Mouse (Mus musculus): ENCODE measurements around the gene Cdr2l. TPM values are rescaled to one million over a fixed set of nuclear protein-coding genes. Genes with fewer than 3 reads are reported as not detected.

Gene Cdr2l
- polyA plus RNA-seq, 1 experiment from 2014 or later, result 16.4 TPM

GRCm38 (mm10) chr11:115353375-115353774 lies 28.3 kb upstream of the Cdr2l start:
- Histone ChIP-seq H3K9me3 (no peaks in the 10 kb centered on the region), H3K4me3 (no peak overlapping the region), H3K27me3 (replicated peaks; ENCODE audit: low read depth, poor library complexity, severe bottlenecking) (peaks cover 84% of the 10 kb centered on the region), H3K4me1 (peaks cover 7% of the 10 kb centered on the region), H3K27ac (replicated peaks) (no peak overlapping the region), H3K36me3 (replicated peaks) (0 out of 2 replicates have a peak, but pooled peaks cover 7% of the 10 kb centered on the region)
- no peak for DNase-seq (ENCODE audit: low spot score)
- 91% methylated on average over 5 of the region's 5 CpGs for WGBS

DNA sequence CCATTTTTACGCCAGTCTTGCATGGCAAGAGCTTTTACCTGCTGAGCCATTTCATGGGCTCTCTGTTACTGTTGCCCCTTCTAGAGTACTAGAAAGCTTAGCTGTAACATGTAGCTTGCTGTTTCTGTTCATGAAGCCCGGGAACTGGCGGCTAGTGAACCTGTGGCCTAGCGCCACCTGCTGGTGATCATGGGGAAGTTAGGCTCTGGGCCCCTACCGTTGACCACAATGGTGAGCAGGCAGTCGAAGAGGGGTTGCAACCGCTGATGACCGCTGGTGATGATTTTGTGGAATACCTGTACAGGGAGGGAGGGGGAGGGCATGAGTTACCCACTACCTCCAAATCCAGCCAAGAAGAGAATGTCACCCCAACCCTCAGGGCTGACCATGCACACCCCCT lies 27.5 kb upstream of the Cdr2l start:
- no peaks in the 10 kb centered on the region for H3K9me3 ChIP-seq
- WGBS, result 8% methylated on average over 8 of the region's 8 CpGs
- H3K27me3 ChIP-seq (replicated peaks; ENCODE audit: low read depth, poor library complexity, severe bottlenecking), result peaks cover 76% of the 10 kb centered on the region
- H3K36me3 ChIP-seq (replicated peaks), result 0 out of 2 replicates have a peak, but pooled peaks cover 7% of the 10 kb centered on the region
- H3K4me1 ChIP-seq, result peaks cover 9% of the 10 kb centered on the region
- DNase-seq (ENCODE audit: low spot score), result peak; percentile 87
- no peak overlapping the region for H3K27ac ChIP-seq (replicated peaks)
- 0 out of 2 replicates have a peak overlapping the region, but pooled peaks have one; percentile 13 for H3K4me3 ChIP-seq

GRCm38 (mm10) chr11:115358468-115358867 lies 23.2 kb upstream of the Cdr2l start:
- Histone ChIP-seq H3K4me3 (no peak overlapping the region), H3K27me3 (replicated peaks; ENCODE audit: low read depth, poor library complexity, severe bottlenecking) (peaks cover 39% of the 10 kb centered on the region), H3K27ac (replicated peaks) (peak overlapping the region; percentile 74), H3K9me3 (no peaks in the 10 kb centered on the region), H3K4me1 (peaks cover 21% of the 10 kb centered on the region), H3K36me3 (replicated peaks) (no peaks in the 10 kb centered on the region)
- peak; percentile 75 for DNase-seq (ENCODE audit: low spot score)
- 19% methylated on average over 5 of the region's 5 CpGs for WGBS

- 46% methylated on average over 3 of the region's 3 CpGs for WGBS
- H3K27ac ChIP-seq (replicated peaks), result peak overlapping the region; percentile 74
Observed at GRCm38 (mm10) chr11:115359293-115359692, 22.4 kb upstream of the Cdr2l start.

GRCm38 (mm10) chr11:115359726-115360125 lies 22.0 kb upstream of the Cdr2l start:
- Histone ChIP-seq H3K9me3 (no peaks in the 10 kb centered on the region), H3K4me3 (no peak overlapping the region), H3K27me3 (replicated peaks; ENCODE audit: low read depth, poor library complexity, severe bottlenecking) (peaks cover 43% of the 10 kb centered on the region), H3K4me1 (peaks cover 25% of the 10 kb centered on the region), H3K27ac (replicated peaks) (peak overlapping the region; percentile 74), H3K36me3 (replicated peaks) (no peaks in the 10 kb centered on the region)
- DNase-seq (ENCODE audit: low spot score), result no peak
- WGBS, result 57% methylated on average over 6 of the region's 6 CpGs

More at GRCm38 (mm10) chr11:115359293-115359692, 22.4 kb upstream of the Cdr2l start:
- Histone ChIP-seq H3K9me3 (no peaks in the 10 kb centered on the region), H3K27me3 (replicated peaks; ENCODE audit: low read depth, poor library complexity, severe bottlenecking) (peaks cover 43% of the 10 kb centered on the region), H3K4me3 (0 out of 2 replicates have a peak overlapping the region, but pooled peaks have one; percentile 11), H3K4me1 (peaks cover 25% of the 10 kb centered on the region), H3K36me3 (replicated peaks) (no peaks in the 10 kb centered on the region)
- DNase-seq (ENCODE audit: low spot score), result no peak

DNA sequence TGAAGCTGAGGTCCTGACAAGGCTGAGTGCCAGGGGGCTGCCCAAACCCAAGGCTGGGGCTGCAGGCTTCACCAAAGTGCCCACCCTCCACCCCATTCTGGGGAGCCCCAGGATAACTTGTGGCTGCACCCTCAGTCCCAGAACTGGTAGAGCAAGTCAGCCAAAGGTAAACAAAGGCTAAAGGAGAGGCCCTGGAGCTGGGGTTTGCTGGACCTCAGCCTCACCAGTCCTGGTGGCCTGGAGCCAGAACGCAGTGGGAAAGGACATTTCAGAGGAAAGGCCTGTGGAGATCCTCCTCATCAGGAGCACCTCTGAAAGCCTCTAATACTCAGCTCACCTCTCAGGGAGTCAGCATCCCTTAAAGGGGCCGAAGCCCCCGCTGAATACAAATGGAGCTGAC lies 17.6 kb upstream of the Cdr2l start:
- WGBS, result 87% methylated on average over 3 of the region's 3 CpGs

GRCm38 (mm10) chr11:115366039-115366705 lies 15.5 kb upstream of the Cdr2l start:
- no peak for DNase-seq (ENCODE audit: low spot score)
- Histone ChIP-seq H3K4me3 (peak overlapping the region; percentile 66), H3K4me1 (peaks cover 30% of the 10 kb centered on the region), H3K27me3 (replicated peaks; ENCODE audit: low read depth, poor library complexity, severe bottlenecking) (peaks cover 77% of the 10 kb centered on the region), H3K9me3 (no peaks in the 10 kb centered on the region), H3K36me3 (replicated peaks) (no peaks in the 10 kb centered on the region), H3K27ac (replicated peaks) (no peak overlapping the region)
- WGBS, result 42% methylated on average over 7 of the region's 7 CpGs

More for the DNA sequence above, 17.6 kb upstream of the Cdr2l start:
- Histone ChIP-seq H3K36me3 (replicated peaks) (no peaks in the 10 kb centered on the region), H3K9me3 (no peaks in the 10 kb centered on the region), H3K27me3 (replicated peaks; ENCODE audit: low read depth, poor library complexity, severe bottlenecking) (peaks cover 56% of the 10 kb centered on the region), H3K4me1 (peaks cover 43% of the 10 kb centered on the region), H3K4me3 (no peak overlapping the region), H3K27ac (replicated peaks) (no peak overlapping the region)
- no peak for DNase-seq (ENCODE audit: low spot score)

DNA sequence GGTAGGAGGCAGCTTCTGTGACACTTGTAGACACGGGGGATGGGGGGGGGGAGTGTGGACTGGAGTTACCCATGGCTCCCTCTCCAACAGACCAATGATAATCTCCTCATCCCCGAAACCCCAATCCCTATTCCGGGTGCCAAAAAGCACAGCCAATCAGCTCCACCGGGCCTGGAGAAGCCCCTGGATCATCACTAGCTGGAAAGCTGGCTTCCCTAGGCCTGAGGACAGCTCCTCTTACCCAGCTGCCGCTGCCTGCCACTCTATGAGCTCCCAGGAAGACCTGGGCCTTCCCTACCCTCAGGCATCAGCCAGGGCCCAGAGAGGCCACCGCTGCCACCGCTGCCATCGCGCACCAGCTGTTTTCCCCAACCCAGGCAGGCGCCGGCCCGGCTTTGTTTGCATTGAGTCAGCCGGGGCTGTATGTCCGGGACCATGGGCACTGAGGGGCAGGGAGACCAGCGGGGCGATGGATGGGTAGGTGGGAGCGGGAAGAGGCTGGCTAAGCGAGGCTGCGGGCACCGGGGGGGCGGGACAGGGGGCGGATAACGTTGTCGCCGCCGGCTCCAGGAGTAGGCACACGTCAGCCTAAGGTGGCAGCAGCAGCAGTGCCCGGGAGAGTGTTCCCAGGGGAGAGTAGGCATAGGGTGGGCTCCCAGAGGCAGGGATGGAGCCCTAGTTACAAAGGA lies 14.9 kb upstream of the Cdr2l start:
- peak overlapping the region; percentile 72 for H3K27ac ChIP-seq (replicated peaks)
- peak; percentile 37 for DNase-seq (ENCODE audit: low spot score)
- WGBS, result 2% methylated on average over 28 of the region's 28 CpGs

GRCm38 (mm10) chr11:115367395-115367944 lies 14.2 kb upstream of the Cdr2l start, which contains the start of gene Hid1:
Hid1 (minus strand) TSS chr11:115367756.
- Histone ChIP-seq H3K4me3 (peak within 1 kb of the TSS; percentile 66), H3K4me1 (peaks cover 30% of the 10 kb centered on the region), H3K36me3 (replicated peaks) (no peaks in the 10 kb centered on the region), H3K27me3 (replicated peaks; ENCODE audit: low read depth, poor library complexity, severe bottlenecking) (peaks cover 90% of the 10 kb centered on the region), H3K9me3 (no peaks in the 10 kb centered on the region), H3K27ac (replicated peaks) (peak within 1 kb of the TSS; percentile 72)
- WGBS, result under 1% methylated on average over 39 of the region's 39 CpGs
- peak; percentile 80 for DNase-seq (ENCODE audit: low spot score)

More for the DNA sequence above, 14.9 kb upstream of the Cdr2l start:
- Histone ChIP-seq H3K36me3 (replicated peaks) (no peaks in the 10 kb centered on the region), H3K9me3 (no peaks in the 10 kb centered on the region), H3K27me3 (replicated peaks; ENCODE audit: low read depth, poor library complexity, severe bottlenecking) (peaks cover 83% of the 10 kb centered on the region), H3K4me3 (peak overlapping the region; percentile 66), H3K4me1 (peaks cover 30% of the 10 kb centered on the region)

DNA sequence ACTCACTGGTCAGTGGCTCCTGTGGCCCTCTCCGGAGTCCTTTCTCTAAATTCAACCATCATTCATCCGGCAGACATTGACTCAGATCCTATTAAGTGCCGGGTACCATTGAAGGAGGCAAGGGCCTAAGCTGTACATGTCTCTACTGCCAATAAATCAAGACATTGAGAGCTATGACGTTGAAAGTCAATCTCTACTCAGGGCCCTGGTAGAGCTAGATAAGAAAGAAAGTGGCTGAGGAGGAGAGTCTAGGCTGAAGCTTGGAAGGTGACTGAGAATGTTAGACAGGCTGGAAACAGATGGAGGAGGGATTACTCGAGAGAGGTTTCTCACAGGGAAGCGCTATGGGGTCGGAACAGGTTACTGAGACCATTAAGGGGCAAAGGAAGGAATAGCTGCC lies 11.3 kb upstream of the Cdr2l start:
- DNase-seq (ENCODE audit: low spot score), result no peak

GRCm38 (mm10) chr11:115371354-115371753 lies 10.4 kb upstream of the Cdr2l start:
- Histone ChIP-seq H3K9me3 (no peaks in the 10 kb centered on the region), H3K27ac (replicated peaks) (no peak overlapping the region), H3K36me3 (replicated peaks) (no peaks in the 10 kb centered on the region), H3K4me1 (peaks cover 26% of the 10 kb centered on the region), H3K27me3 (replicated peaks; ENCODE audit: low read depth, poor library complexity, severe bottlenecking) (peaks cover 100% of the 10 kb centered on the region), H3K4me3 (no peak overlapping the region)
- no peak for DNase-seq (ENCODE audit: low spot score)
- 69% methylated on average over 8 of the region's 8 CpGs for WGBS

More for the DNA sequence above, 11.3 kb upstream of the Cdr2l start:
- peaks cover 100% of the 10 kb centered on the region for H3K27me3 ChIP-seq (replicated peaks; ENCODE audit: low read depth, poor library complexity, severe bottlenecking)
- no peaks in the 10 kb centered on the region for H3K36me3 ChIP-seq (replicated peaks)
- 60% methylated on average over 7 of the region's 7 CpGs for WGBS
- H3K4me3 ChIP-seq, result no peak overlapping the region
- H3K9me3 ChIP-seq, result no peaks in the 10 kb centered on the region
- peaks cover 33% of the 10 kb centered on the region for H3K4me1 ChIP-seq
- H3K27ac ChIP-seq (replicated peaks), result no peak overlapping the region

DNA sequence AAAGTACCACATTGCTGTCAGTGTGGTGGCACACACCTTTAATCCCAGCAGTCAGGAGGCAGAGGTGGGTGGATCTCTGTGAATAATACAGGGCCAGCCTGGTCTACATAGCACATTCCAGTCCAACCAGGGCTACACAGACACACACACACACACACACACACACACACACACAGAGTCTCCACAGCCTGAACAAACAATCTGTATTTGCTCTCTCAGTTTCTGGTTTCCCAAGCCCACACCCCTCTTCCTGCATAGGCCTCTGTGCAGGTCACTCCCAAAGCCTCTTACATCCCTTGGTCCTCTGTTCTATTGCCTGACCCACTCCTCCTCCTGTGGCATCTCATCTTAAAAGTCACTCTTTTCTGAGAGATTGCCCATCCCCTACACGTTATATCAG lies 9.7 kb upstream of the Cdr2l start:
- Histone ChIP-seq H3K36me3 (replicated peaks) (no peaks in the 10 kb centered on the region), H3K27me3 (replicated peaks; ENCODE audit: low read depth, poor library complexity, severe bottlenecking) (peaks cover 100% of the 10 kb centered on the region), H3K9me3 (no peaks in the 10 kb centered on the region), H3K27ac (replicated peaks) (no peak overlapping the region), H3K4me3 (no peak overlapping the region), H3K4me1 (peaks cover 19% of the 10 kb centered on the region)
- 60% methylated on average over 1 of the region's 1 CpGs for WGBS
- DNase-seq (ENCODE audit: low spot score), result no peak
